Mouse (Mus musculus): ENCODE data around the gene Stpg3.

DNA sequence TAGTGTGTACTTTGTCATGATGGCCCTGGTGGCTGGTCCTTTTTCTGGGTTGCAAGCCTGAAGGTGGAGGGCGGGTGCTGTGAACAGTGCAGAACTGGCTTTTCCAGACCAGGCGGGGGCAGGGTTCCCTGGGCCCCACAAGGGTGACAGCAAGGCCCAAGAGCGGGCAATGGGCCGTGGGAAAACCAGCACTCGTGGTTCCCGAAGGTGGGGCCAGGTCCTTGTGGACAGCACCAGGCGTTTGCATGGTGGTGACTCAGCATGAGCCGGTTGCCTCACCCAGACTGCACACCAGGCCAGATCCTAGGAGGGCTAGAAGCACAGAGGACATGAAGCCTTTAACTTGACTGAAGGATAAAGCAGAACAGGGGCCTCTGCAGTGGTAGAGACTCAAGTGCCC, 41.8 kb downstream of the Stpg3 start:
- TF ChIP-seq POLR2A (IDR thresholded peaks at IDR 0.05; ENCODE audit: low read depth, low read length) = no peak
- TF ChIP-seq MEF2A (IDR thresholded peaks at IDR 0.05; ENCODE audit: borderline replicate concordance, low read depth, low read length) = no peak
